Mouse (Mus musculus) midbrain, embryonic 10.5 days (tissue): ENCODE data around the gene Cer1. TPM values are rescaled to one million over a fixed set of nuclear protein-coding genes. Genes with fewer than 3 reads are reported as not detected.

Experiments
- DNase-seq: peaks from one replicate; pipeline ENCODE4 v3.0.0-alpha.2; 2017; ENCODE audit warnings: low spot score
- H3K27ac ChIP-seq: fragments of 300-500 bp; sonication (generic); replicated peaks from 2 replicates; pipeline ENCODE4 v1.5.1; 2016; ENCODE audit warnings: mild to moderate bottlenecking
- H3K27me3 ChIP-seq: fragments of 300-500 bp; sonication (generic); 2 replicates; pipeline ENCODE4 v1.6.1; 2016; ENCODE audit warnings: low read depth, mild to moderate bottlenecking; ENCODE audit not compliant: poor library complexity, severe bottlenecking
- H3K36me3 ChIP-seq: fragments of 300-500 bp; sonication (generic); 2 replicates; pipeline ENCODE4 v1.6.1; 2016; ENCODE audit warnings: mild to moderate bottlenecking, moderate library complexity
- H3K4me1 ChIP-seq: fragments of 300-500 bp; sonication (generic); 2 replicates; pipeline ENCODE4 v1.6.1; 2016
- H3K4me3 ChIP-seq: fragments of 300-500 bp; sonication (generic); 2 replicates; pipeline ENCODE4 v1.5.1; 2016; ENCODE audit warnings: mild to moderate bottlenecking, moderate library complexity
- H3K9me3 ChIP-seq: fragments of 300-500 bp; sonication (generic); replicated peaks from 2 replicates; pipeline ENCODE4 v1.6.1; 2016; ENCODE audit warnings: mild to moderate bottlenecking
- WGBS: fragments of 180-500 bp; shearing (Covaris S2); methylation state at CpG from one replicate; pipeline ENCODE4 v1.1.7; 2016; 5-methylcytosine and 5-hydroxymethylcytosine counted together
- polyA plus RNA-seq: library from polyadenylated mRNA; unstranded; fragments of >200 nt; fragmentation: Nextera tagmentation; extraction: Ambion mirVana; gene quantifications from 2 replicates; pipeline ENCODE4 v1.2.1, GENCODE M21; 2016

Gene Cer1
- polyA plus RNA-seq, 1 experiment from 2014 or later = not detected

DNA sequence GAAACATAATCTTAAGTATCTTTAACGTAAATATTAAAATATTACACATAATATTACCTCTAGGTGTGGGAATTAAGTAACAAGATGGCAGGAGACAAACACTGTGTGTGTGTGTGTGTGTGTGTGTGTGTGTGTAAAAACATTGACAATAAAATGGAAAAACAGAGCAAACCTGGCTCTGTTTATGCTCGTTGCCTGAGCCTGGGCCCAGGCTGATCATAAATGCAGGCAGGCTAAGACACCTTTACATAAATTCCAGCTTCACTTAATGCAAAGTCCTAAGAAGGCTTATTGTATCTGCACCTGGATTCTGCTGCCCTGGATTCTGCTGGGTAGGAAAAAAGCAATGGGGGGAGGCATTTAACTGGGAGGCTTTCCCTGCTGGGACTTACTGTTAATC is 6.6 kb upstream of the Cer1 start:
- Histone ChIP-seq H3K36me3 (no peaks in the 10 kb centered on the region), H3K9me3 (no peaks in the 10 kb centered on the region), H3K27me3 (no peaks in the 10 kb centered on the region), H3K27ac (no peak overlapping the region), H3K4me1 (0 out of 2 replicates have a peak, but pooled peaks cover 4% of the 10 kb centered on the region), H3K4me3 (no peak overlapping the region)
- DNase-seq = no peak
- WGBS = 95% methylated on average over 2 of the region's 2 CpGs

DNA sequence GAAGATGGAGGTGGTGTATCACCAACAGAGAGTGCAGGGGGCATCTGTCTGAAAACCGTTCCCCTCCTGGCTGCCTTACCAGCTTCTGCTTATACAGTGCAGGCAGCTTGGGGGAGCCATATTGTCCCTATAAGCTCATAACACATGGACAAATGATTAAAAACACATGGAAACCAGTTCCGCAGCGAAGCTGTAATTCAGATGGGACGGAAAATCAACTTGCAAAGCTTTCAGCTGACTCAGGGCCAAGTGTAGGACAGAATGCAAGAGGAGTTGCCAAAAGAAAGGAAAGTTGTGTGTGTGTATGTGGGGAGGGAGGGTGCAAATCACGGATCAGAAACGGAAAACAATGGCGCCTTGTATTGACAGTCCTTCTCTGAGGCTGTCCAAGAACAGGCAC is 6.1 kb upstream of the Cer1 start:
- no peak overlapping the region for H3K27ac ChIP-seq
- 0 out of 2 replicates have a peak, but pooled peaks cover 4% of the 10 kb centered on the region for H3K4me1 ChIP-seq
- DNase-seq = no peak
- H3K9me3 ChIP-seq = no peaks in the 10 kb centered on the region
- H3K4me3 ChIP-seq = no peak overlapping the region
- WGBS = 85% methylated on average over 7 of the region's 7 CpGs
- H3K27me3 ChIP-seq = no peaks in the 10 kb centered on the region
- H3K36me3 ChIP-seq = no peaks in the 10 kb centered on the region

DNA sequence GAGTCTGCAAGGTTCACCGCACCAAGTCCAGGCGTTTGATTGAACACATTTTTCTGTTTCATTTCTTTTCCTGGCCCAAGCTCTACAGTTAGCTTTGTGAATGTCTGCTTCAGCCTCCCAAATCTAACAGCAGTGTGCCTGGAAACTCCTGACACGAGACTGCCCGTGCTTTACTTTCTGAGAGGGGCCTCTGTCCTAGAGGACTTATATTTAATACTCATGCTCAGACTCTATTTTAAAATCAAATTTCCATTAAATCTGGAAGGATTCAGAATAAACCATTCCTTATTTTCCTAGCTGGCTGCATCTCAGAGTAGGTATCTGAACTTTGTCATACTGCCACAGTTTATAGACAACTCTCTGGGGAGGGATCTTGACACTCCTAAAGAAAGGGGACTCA is 5.6 kb upstream of the Cer1 start:
- Histone ChIP-seq H3K9me3 (no peaks in the 10 kb centered on the region), H3K36me3 (no peaks in the 10 kb centered on the region), H3K27me3 (no peaks in the 10 kb centered on the region), H3K4me1 (0 out of 2 replicates have a peak, but pooled peaks cover 4% of the 10 kb centered on the region), H3K4me3 (no peak overlapping the region), H3K27ac (no peak overlapping the region)
- WGBS = 82% methylated on average over 4 of the region's 4 CpGs
- DNase-seq = no peak

DNA sequence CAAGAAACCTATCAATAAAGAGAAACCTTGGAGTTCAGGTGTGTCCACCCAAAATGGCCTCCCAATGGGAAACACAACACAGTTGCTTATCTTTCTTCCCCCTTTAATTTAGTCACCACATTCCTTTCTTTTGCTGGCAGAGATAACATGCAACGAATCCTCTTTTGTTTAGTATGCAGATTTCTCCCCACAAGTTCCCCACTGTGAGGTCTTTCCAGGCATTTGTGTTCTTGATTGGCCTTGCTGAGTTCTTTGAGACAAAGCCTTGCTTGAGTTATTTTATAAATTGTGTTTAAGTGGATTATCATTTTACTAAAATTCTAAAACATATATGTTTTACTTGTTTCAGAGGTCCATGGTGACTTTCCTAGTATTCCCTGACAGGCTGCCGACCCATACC is 1.2 kb upstream of the Cer1 start:
- H3K36me3 ChIP-seq = no peaks in the 10 kb centered on the region
- H3K9me3 ChIP-seq = no peaks in the 10 kb centered on the region
- no peak for DNase-seq
- H3K27ac ChIP-seq = no peak overlapping the region
- H3K4me3 ChIP-seq = no peak overlapping the region
- WGBS = 51% methylated on average over 2 of the region's 2 CpGs
- H3K27me3 ChIP-seq = no peaks in the 10 kb centered on the region
- H3K4me1 ChIP-seq = 0 out of 2 replicates have a peak, but pooled peaks cover 4% of the 10 kb centered on the region

DNA sequence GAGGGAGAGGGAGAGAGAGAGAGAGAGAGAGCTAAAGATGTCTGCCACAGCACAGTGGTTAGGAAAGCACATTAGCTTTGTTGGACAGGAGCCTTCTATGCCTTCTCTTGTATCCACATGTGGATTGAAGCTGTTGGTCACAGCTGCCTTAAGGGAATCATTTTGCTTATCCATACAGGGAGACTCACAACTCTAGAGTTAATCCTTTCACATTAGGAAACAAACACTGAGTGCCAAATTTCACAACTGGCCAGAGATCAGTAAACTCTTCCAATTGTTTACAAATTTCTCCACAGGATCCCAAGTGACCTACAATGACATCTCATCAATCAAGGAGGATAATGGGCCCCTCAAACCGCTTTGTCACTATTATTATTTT is 576 bp upstream of the Cer1 start:
- DNase-seq = no peak
- H3K9me3 ChIP-seq = no peaks in the 10 kb centered on the region
- WGBS = 60% methylated on average over 1 of the region's 1 CpGs

DNA sequence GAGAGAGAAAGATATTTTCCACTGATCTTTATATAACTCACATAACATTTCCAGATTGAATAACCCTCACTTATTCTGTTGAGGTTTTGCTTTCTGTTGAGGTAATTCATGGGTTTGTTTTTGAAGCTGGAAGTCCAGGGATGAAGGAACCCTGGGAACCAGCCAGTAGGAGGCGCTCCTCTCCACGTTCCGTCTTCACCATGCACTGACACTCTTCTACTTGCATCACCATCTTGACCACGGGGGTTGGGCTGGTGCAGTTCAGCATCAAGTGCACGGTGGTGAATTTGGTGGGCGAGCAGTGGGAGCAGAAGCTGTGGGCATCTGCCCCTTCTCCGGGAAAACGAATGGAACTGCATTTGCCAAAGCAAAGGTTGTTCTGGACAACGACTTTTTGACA is 2.4 kb downstream of the Cer1 start:
- DNase-seq = no peak
- no peaks in the 10 kb centered on the region for H3K27me3 ChIP-seq
- no peak overlapping the region for H3K4me3 ChIP-seq
- H3K27ac ChIP-seq = no peak overlapping the region
- no peaks in the 10 kb centered on the region for H3K9me3 ChIP-seq
- 78% methylated on average over 9 of the region's 9 CpGs for WGBS
- H3K36me3 ChIP-seq = no peaks in the 10 kb centered on the region
- no peaks in the 10 kb centered on the region for H3K4me1 ChIP-seq

More for the DNA sequence above, 576 bp upstream of the Cer1 start:
- Histone ChIP-seq H3K27ac (no peak overlapping the region), H3K27me3 (no peaks in the 10 kb centered on the region), H3K36me3 (no peaks in the 10 kb centered on the region), H3K4me1 (0 out of 2 replicates have a peak, but pooled peaks cover 4% of the 10 kb centered on the region), H3K4me3 (no peak overlapping the region)

DNA sequence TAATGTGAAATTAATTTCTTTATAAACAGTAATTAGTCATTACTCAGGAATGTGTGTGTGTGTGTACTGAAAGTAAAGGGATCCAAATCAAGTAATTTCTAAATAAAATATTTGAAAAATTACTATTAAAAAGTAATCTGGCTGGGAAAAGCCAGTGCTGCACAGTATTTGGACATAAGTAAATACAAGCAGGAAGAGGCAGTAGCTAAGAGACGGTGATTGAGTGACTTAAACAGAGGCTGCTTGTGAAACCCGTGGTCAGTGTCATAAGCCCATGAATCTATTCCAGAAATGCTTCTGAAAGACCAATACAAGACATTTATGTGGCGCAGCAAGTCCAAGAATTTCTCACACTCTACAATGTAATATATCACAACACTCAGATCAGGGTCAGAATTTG is 3.6 kb downstream of the Cer1 start:
- no peaks in the 10 kb centered on the region for H3K4me1 ChIP-seq
- no peak overlapping the region for H3K4me3 ChIP-seq
- no peaks in the 10 kb centered on the region for H3K36me3 ChIP-seq
- WGBS = 85% methylated on average over 3 of the region's 3 CpGs
- DNase-seq = no peak
- H3K27me3 ChIP-seq = no peaks in the 10 kb centered on the region
- H3K27ac ChIP-seq = no peak overlapping the region
- H3K9me3 ChIP-seq = no peaks in the 10 kb centered on the region

DNA sequence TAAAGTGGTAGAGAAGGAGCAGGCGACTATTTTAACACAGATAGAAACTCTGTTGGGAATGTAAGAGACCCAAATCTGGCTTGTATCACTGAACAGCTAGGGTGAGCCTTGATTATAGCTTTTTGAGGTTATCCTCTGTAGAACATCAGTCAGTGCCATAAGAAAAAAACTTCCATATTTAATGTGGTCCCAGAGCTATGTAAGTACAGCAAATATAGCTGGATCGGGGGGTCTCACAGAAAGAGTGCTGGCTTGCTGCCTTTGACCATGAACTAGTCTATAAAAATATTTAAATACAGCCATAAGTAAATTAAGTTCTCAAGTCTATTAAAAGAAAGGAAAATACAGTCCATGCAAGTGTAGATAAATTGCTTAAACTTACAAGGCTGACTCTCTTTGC is 4.7 kb downstream of the Cer1 start:
- Histone ChIP-seq H3K4me3 (no peak overlapping the region), H3K27me3 (no peaks in the 10 kb centered on the region), H3K36me3 (no peaks in the 10 kb centered on the region), H3K4me1 (no peaks in the 10 kb centered on the region), H3K9me3 (no peaks in the 10 kb centered on the region), H3K27ac (no peak overlapping the region)
- no peak for DNase-seq
- 85% methylated on average over 2 of the region's 2 CpGs for WGBS

DNA sequence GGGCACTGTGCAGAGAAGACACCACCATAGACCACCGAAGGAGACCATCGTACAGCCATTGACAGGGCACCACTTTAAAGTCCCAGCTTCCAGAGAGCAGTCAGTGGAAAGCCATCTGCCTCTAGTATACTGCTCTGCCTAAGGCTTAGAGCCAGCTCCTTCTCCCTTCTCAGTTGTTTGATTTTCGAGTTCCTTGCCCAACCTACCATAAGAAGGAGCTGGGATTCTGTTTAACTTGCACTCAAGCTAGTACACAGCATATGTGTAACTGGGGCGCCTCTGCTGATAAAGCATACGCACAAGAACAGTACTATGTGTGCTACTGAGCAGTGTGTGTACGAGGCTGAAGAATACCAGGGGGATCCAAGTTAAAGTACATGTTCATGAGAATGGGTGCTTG is 5.8 kb downstream of the Cer1 start:
- H3K36me3 ChIP-seq = no peaks in the 10 kb centered on the region
- H3K9me3 ChIP-seq = no peaks in the 10 kb centered on the region
- DNase-seq = no peak
- no peaks in the 10 kb centered on the region for H3K27me3 ChIP-seq
- no peak overlapping the region for H3K4me3 ChIP-seq
- WGBS = 86% methylated on average over 6 of the region's 6 CpGs
- H3K27ac ChIP-seq = no peak overlapping the region
- no peaks in the 10 kb centered on the region for H3K4me1 ChIP-seq

DNA sequence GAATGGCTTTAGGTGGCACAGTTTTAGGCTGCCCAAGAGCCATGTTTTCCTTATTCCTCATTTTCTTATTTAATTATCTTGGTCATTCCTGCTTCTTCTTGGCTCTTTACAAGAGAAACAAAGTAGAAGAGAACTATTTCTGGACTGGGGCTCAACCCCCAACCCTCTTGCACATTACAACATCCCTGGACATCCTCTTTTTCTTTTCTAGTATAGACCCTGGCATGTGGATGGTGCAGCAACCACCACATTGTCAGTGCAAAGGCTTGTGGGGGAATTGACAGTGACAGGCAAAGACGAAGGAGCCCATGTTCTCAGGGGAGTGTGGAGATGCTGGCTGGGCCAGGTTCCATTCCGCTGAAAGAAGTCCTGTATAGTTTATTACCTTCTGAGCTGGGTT is 8.3 kb downstream of the Cer1 start:
- WGBS = 83% methylated on average over 2 of the region's 2 CpGs
- Histone ChIP-seq H3K4me1 (peaks cover 8% of the 10 kb centered on the region), H3K36me3 (no peaks in the 10 kb centered on the region), H3K27me3 (no peaks in the 10 kb centered on the region), H3K9me3 (no peaks in the 10 kb centered on the region), H3K4me3 (no peak overlapping the region), H3K27ac (no peak overlapping the region)
- DNase-seq = no peak

DNA sequence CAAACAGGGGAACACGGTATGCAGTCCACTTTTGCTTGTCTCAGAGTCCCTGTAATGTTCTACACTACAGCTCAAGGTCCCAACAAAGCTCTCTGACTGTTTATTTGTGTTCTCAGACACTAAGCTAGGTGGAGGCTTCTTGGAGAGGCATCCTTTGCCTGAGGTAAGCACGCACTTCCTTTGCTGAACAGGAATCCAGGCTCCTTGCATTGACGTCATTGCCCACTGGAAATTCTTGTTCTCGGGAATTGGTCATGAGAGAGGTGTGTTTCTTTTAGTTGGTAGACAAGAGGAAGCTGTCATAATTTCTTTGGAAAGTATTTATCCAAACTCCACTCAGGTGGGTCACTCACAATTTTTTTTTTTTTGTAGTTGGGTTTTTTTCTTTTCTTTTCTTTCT is 9.4 kb downstream of the Cer1 start:
- no peak for DNase-seq
- no peak overlapping the region for H3K4me3 ChIP-seq
- WGBS = 82% methylated on average over 4 of the region's 4 CpGs

DNA sequence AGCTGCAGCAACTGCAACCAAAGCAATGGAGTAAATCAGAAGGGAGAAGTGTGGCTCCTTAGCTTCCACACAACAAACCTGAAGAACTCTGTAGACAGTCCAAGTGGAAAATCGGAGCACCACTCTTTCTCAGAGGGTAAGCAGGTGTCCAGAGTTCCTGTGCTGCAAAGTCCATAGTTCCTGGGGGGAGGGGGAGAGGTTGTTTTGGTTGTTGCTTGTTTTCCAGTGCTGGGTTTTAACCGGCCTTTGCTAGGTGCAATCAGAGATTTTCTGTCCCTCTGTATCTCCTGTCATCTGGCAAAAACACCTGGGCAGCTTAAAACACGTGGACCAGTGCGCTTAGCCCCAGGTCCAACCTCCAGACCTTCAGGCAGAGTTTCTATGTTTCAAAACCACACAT is 10.2 kb downstream of the Cer1 start:
- Histone ChIP-seq H3K27ac (no peak overlapping the region), H3K36me3 (no peaks in the 10 kb centered on the region), H3K4me1 (peaks cover 8% of the 10 kb centered on the region), H3K9me3 (no peaks in the 10 kb centered on the region), H3K27me3 (no peaks in the 10 kb centered on the region), H3K4me3 (no peak overlapping the region)
- no peak for DNase-seq
- WGBS = 72% methylated on average over 4 of the region's 4 CpGs

More for the DNA sequence above, 9.4 kb downstream of the Cer1 start:
- no peaks in the 10 kb centered on the region for H3K27me3 ChIP-seq
- H3K27ac ChIP-seq = no peak overlapping the region
- H3K4me1 ChIP-seq = peaks cover 8% of the 10 kb centered on the region
- no peaks in the 10 kb centered on the region for H3K9me3 ChIP-seq
- no peaks in the 10 kb centered on the region for H3K36me3 ChIP-seq

DNA sequence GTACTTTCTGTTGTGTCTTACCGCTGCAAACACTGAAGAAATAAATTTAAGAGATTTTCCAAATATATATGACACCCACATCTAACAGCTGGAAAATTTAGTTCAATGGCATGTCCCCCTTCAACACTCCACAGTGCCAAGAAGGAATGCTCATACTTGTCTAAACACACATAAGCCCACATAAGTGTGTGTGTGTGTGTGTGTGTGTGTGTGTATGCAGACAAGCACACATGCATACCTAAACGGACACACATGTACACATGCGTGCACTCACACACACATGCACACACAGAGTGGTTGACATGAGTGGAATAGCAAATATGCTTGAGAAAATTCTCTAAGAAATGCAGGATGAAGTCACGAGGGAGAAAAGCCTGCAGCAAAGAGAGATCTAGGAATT is 12.4 kb downstream of the Cer1 start:
- H3K4me3 ChIP-seq = no peak overlapping the region
- H3K4me1 ChIP-seq = peaks cover 8% of the 10 kb centered on the region
- H3K27me3 ChIP-seq = no peaks in the 10 kb centered on the region
- 84% methylated on average over 4 of the region's 4 CpGs for WGBS
- H3K36me3 ChIP-seq = no peaks in the 10 kb centered on the region
- H3K27ac ChIP-seq = no peak overlapping the region
- DNase-seq = no peak
- no peaks in the 10 kb centered on the region for H3K9me3 ChIP-seq

DNA sequence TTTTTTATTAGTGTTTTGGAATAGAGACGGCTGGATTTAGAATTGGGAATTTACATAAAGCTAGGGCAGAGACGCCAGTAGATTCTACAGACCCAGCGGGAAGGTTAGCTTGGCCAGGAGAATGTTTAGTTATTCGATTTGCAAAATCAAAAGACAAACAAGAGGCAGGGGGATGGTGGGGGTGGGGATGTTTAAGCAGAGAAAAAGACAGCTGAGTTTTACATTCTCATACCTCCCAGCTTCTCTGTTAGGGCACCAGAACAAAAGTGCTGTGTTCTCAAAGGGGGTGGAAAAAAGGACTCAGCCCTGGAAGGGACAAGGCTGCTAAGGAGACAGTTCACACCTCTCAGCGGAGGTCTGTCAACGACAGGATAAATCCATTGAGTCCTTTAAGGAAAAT is 12.8 kb downstream of the Cer1 start:
- peaks cover 8% of the 10 kb centered on the region for H3K4me1 ChIP-seq
- H3K36me3 ChIP-seq = no peaks in the 10 kb centered on the region
- DNase-seq = no peak
- no peak overlapping the region for H3K27ac ChIP-seq
- H3K9me3 ChIP-seq = no peaks in the 10 kb centered on the region
- 40% methylated on average over 6 of the region's 6 CpGs for WGBS
- H3K4me3 ChIP-seq = no peak overlapping the region
- no peaks in the 10 kb centered on the region for H3K27me3 ChIP-seq
